Mouse (Mus musculus): ENCODE measurements around the gene Piezo1. TPM values are rescaled to one million over a fixed set of nuclear protein-coding genes. Genes with fewer than 3 reads are reported as not detected.

Gene Piezo1
- polyA plus RNA-seq, 1 experiment from 2014 or later = 17.4 TPM

DNA sequence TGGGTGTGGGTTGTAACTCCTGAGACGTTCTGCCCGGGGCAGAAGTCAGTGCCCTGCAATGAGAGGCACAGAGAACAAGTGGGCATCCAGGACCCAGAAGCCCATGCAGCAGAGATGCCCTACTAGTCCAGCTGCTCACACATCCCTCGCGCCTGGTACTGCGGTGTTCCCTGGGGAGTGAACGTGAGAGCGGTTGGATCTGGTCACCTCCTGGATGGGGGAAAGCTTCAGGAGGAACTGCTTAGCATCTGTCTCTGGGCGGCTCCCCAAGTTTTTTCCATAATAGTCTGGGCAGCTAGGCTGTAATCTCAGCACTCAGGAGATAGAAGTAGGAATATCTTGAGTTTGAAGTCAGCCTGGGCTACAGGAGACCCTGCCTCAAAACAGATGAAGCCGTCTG lies 33.9 kb upstream of the Piezo1 start:
- 67% methylated on average over 9 of the region's 9 CpGs for WGBS (ENCODE audit: insufficient replicate concordance)
- Histone ChIP-seq H3K9me3 (replicated peaks; ENCODE audit: control insufficient read depth, low read length) (no peaks in the 10 kb centered on the region), H3K4me1 (ENCODE audit: control insufficient read depth, insufficient read depth, low read length) (peaks cover 2% of the 10 kb centered on the region; the same call in 1 of the 2 replicates), H3K36me3 (ENCODE audit: control insufficient read depth, insufficient read depth, low read length) (no peaks in the 10 kb centered on the region), H3K4me2 (no peak overlapping the region), H3K9ac (ENCODE audit: low read depth, low read length) (no peak overlapping the region), H3K27ac (ENCODE audit: low read depth, low read length) (no peak overlapping the region), H3K27me3 (ENCODE audit: control insufficient read depth, insufficient read depth, low read length) (no peaks in the 10 kb centered on the region), H3K4me3 (ENCODE audit: low read depth, low read length) (no peak overlapping the region)
- no peak for ATAC-seq (replicated peaks; ENCODE audit: insufficient number of reproducible peaks, low FRiP score, low TSS enrichment)

DNA sequence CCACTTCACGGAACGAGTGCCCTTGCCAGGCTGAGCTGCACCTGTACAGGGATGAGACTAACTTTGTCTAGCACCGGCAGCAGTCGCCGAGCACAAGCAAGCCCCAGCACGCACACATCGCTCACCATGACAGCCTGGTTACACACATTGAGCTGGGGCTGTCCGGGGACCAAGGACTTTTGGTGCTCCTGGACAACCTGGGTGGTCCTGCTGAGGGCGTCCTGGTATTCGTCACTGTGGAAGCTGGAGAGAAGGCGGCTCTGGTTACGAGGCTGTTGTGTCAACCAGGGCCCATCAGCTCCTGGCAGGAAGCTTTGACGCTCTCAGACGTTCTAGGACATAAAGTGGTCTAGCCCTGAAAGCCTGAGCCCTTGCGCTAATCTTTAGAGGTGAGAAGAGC lies 29.8 kb upstream of the Piezo1 start:
- H3K4me1 ChIP-seq (ENCODE audit: control insufficient read depth, insufficient read depth, low read length) = peaks cover 15% of the 10 kb centered on the region
- 47% methylated on average over 15 of the region's 15 CpGs for WGBS (ENCODE audit: insufficient replicate concordance)
- no peak for ATAC-seq (replicated peaks; ENCODE audit: insufficient number of reproducible peaks, low FRiP score, low TSS enrichment)

DNA sequence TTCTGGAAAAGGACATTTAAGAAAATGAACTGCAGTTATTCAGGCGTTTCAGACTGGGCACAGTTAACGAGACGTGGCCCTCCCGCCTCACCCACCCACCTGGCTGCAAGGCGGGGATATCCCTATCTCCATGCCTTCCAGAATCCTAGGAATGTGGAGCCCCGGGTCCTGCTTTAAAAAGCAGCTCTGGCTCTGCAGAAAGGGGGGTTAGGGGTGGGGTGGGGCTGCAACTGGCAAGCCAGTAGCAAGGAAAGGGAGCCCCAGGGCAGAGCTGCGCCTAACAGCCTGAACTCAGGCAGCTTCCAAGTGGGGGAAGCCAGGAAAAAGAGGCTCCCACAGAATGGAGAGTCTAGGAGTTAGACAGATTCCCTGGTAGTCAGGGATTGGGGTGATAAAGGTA lies 28.1 kb upstream of the Piezo1 start:
- H3K27me3 ChIP-seq (ENCODE audit: control insufficient read depth, insufficient read depth, low read length) = no peaks in the 10 kb centered on the region
- H3K9ac ChIP-seq (ENCODE audit: low read depth, low read length) = no peak overlapping the region
- WGBS (ENCODE audit: insufficient replicate concordance) = 33% methylated on average over 7 of the region's 7 CpGs
- H3K4me3 ChIP-seq (ENCODE audit: low read depth, low read length) = no peak overlapping the region
- H3K9me3 ChIP-seq (replicated peaks; ENCODE audit: control insufficient read depth, low read length) = no peaks in the 10 kb centered on the region
- H3K4me2 ChIP-seq = no peak overlapping the region
- H3K4me1 ChIP-seq (ENCODE audit: control insufficient read depth, insufficient read depth, low read length) = peaks cover 32% of the 10 kb centered on the region
- no peak overlapping the region for H3K27ac ChIP-seq (ENCODE audit: low read depth, low read length)
- H3K36me3 ChIP-seq (ENCODE audit: control insufficient read depth, insufficient read depth, low read length) = no peaks in the 10 kb centered on the region; the same call in none of the 2 replicates
- ATAC-seq (replicated peaks; ENCODE audit: insufficient number of reproducible peaks, low FRiP score, low TSS enrichment) = no peak

More for the DNA sequence above, 29.8 kb upstream of the Piezo1 start:
- H3K27ac ChIP-seq (ENCODE audit: low read depth, low read length) = no peak overlapping the region
- no peaks in the 10 kb centered on the region for H3K36me3 ChIP-seq (ENCODE audit: control insufficient read depth, insufficient read depth, low read length)
- no peaks in the 10 kb centered on the region for H3K27me3 ChIP-seq (ENCODE audit: control insufficient read depth, insufficient read depth, low read length)
- no peak overlapping the region for H3K9ac ChIP-seq (ENCODE audit: low read depth, low read length)
- H3K9me3 ChIP-seq (replicated peaks; ENCODE audit: control insufficient read depth, low read length) = no peaks in the 10 kb centered on the region
- no peak overlapping the region for H3K4me3 ChIP-seq (ENCODE audit: low read depth, low read length)
- no peak overlapping the region for H3K4me2 ChIP-seq

DNA sequence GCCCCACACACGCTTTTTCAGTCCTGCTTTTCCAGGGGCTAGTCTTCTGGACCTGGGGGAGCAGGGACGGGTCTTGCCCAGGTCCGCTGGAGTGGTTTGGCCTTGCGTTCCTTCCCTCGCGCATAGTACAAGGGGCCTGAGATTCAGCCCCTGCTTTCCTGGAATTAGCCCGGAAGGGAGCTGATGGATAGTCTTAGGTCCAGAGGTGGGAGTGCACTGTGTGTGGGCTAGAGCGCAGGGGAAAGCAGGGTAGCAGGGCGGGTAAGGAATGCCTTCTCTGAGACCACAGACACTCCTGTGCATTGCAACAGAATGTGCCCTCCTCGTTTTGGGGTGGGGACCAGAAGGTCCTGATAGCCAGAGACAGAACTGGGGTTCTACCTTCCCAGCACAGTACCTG lies 26.0 kb upstream of the Piezo1 start:
- H3K4me2 ChIP-seq = peak overlapping the region; percentile 88
- H3K4me3 ChIP-seq (ENCODE audit: low read depth, low read length) = peak overlapping the region; percentile 67; the same call in 1 of the 2 replicates
- 0 out of 2 replicates have a peak overlapping the region, but pooled peaks have one; percentile 8 for H3K9ac ChIP-seq (ENCODE audit: low read depth, low read length)
- no peak for ATAC-seq (replicated peaks; ENCODE audit: insufficient number of reproducible peaks, low FRiP score, low TSS enrichment)
- H3K36me3 ChIP-seq (ENCODE audit: control insufficient read depth, insufficient read depth, low read length) = peaks cover 13% of the 10 kb centered on the region
- H3K27me3 ChIP-seq (ENCODE audit: control insufficient read depth, insufficient read depth, low read length) = no peaks in the 10 kb centered on the region
- WGBS (ENCODE audit: insufficient replicate concordance) = 53% methylated on average over 10 of the region's 10 CpGs
- H3K27ac ChIP-seq (ENCODE audit: low read depth, low read length) = no peak overlapping the region
- no peaks in the 10 kb centered on the region for H3K9me3 ChIP-seq (replicated peaks; ENCODE audit: control insufficient read depth, low read length)
- H3K4me1 ChIP-seq (ENCODE audit: control insufficient read depth, insufficient read depth, low read length) = peaks cover 35% of the 10 kb centered on the region

DNA sequence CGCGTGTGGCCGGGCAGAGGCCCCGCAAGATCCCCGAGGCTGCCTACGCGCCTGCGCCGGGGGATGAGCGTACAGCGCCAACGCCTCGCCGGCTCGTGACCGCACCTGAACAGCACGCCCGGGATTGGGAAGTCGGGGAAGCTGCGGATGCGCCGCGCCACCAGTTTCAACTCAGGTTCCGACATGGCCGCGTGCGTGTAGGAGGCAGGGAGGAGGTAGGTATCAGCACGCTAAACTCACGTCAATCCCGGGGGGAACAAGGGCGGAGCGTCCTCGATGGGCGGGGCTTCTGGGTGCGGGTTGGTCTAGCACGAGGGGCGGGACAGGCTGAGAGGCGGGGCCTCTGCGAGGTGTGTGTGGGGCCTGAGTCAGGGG lies 25.5 kb upstream of the Piezo1 start, which contains the start of gene Aprt:
Gene Aprt, minus strand, starts transcription at position 262 of the 375 bp plus-strand sequence.
- Histone ChIP-seq H3K27ac (ENCODE audit: low read depth, low read length) (peak within 1 kb of the TSS; percentile 59), H3K9me3 (replicated peaks; ENCODE audit: control insufficient read depth, low read length) (no peaks in the 10 kb centered on the region), H3K4me3 (ENCODE audit: low read depth, low read length) (peak within 1 kb of the TSS; percentile 67), H3K36me3 (ENCODE audit: control insufficient read depth, insufficient read depth, low read length) (peaks cover 16% of the 10 kb centered on the region), H3K27me3 (ENCODE audit: control insufficient read depth, insufficient read depth, low read length) (no peaks in the 10 kb centered on the region), H3K9ac (ENCODE audit: low read depth, low read length) (peak within 1 kb of the TSS; percentile 86), H3K4me2 (peak within 1 kb of the TSS; percentile 88), H3K4me1 (ENCODE audit: control insufficient read depth, insufficient read depth, low read length) (peaks cover 35% of the 10 kb centered on the region)
- ATAC-seq (replicated peaks; ENCODE audit: insufficient number of reproducible peaks, low FRiP score, low TSS enrichment) = peak; percentile 86
- WGBS (ENCODE audit: insufficient replicate concordance) = 1% methylated on average over 39 of the region's 39 CpGs

DNA sequence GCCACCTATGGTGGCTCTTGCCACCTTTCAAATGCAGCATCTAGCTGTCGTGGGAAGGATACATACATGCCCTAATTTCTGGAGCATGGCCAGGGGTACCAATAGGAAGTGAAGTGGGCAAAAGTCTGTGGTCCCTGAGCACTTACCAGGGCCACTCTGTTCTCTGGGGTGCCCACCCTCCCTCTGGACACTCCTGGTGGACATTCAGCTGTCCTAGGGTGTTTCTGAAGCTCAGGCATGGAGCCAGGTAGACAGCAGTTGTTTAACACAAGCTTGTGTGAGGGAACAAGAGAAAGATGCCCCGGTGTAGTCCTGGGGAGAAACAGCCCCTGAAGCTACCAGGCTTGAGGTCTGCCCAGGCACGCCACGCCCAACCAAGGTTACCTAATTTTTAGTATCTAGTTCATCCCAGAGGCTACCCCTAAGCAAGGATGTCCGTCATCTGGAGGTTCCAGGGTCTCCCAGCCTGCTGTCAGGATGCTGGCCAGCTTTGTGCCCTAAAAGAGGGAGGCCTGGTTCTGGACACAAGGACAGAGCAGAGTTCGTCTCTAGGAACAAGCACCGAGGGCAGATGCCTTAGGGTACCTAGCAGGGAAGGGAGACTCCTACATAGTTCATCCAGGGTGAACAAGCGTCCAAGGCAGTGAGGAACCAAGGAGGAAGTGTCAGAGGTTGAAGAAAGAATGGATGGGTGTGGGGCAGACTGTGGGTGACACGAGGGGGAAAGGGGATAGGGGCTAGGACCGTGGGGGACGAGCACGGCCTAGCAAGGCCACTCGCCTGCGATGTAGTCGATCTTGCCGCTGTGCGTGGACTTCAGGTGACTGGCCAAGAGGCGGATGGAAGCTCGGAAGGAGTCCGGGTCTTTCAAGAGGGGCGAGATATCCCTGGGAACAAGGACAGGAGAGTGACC lies 24.9 kb upstream of the Piezo1 start:
- Histone ChIP-seq H3K9me3 (replicated peaks; ENCODE audit: control insufficient read depth, low read length) (no peaks in the 10 kb centered on the region), H3K27ac (ENCODE audit: low read depth, low read length) (peak overlapping the region; percentile 59), H3K4me1 (ENCODE audit: control insufficient read depth, insufficient read depth, low read length) (peaks cover 35% of the 10 kb centered on the region), H3K27me3 (ENCODE audit: control insufficient read depth, insufficient read depth, low read length) (no peaks in the 10 kb centered on the region), H3K4me3 (ENCODE audit: low read depth, low read length) (peak overlapping the region; percentile 67), H3K9ac (ENCODE audit: low read depth, low read length) (peak overlapping the region; percentile 86), H3K36me3 (ENCODE audit: control insufficient read depth, insufficient read depth, low read length) (peaks cover 23% of the 10 kb centered on the region), H3K4me2 (peak overlapping the region; percentile 88)
- WGBS (ENCODE audit: insufficient replicate concordance) = 17% methylated on average over 21 of the region's 21 CpGs
- ATAC-seq (replicated peaks; ENCODE audit: insufficient number of reproducible peaks, low FRiP score, low TSS enrichment) = no peak

DNA sequence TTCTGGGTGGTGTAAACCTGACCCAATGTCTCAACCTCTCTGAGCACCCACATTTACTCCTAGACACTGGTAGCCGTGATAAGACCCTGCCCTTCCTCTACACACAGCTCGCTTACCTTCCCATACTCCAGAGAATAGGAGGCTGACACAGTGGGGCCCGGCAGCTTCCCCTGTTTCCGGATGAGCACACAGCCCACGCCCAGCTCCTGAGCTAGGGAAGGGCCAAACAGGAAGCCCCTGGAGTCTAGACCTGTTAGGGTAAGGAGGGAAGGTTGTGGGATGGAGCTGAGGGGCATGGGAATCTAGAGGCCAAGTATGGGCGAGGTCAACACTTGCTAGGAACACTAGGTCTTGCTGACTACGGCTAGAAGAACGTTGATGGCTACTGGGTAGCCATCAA lies 24.2 kb upstream of the Piezo1 start:
- H3K4me1 ChIP-seq (ENCODE audit: control insufficient read depth, insufficient read depth, low read length) = peaks cover 35% of the 10 kb centered on the region
- ATAC-seq (replicated peaks; ENCODE audit: insufficient number of reproducible peaks, low FRiP score, low TSS enrichment) = no peak
- H3K9ac ChIP-seq (ENCODE audit: low read depth, low read length) = no peak overlapping the region; the same call in 1 of the 2 replicates
- H3K9me3 ChIP-seq (replicated peaks; ENCODE audit: control insufficient read depth, low read length) = no peaks in the 10 kb centered on the region
- H3K4me3 ChIP-seq (ENCODE audit: low read depth, low read length) = 0 out of 2 replicates have a peak overlapping the region, but pooled peaks have one; percentile 8
- H3K36me3 ChIP-seq (ENCODE audit: control insufficient read depth, insufficient read depth, low read length) = peaks cover 29% of the 10 kb centered on the region
- peak overlapping the region; percentile 59 for H3K27ac ChIP-seq (ENCODE audit: low read depth, low read length)
- H3K4me2 ChIP-seq = peak overlapping the region; percentile 88
- WGBS (ENCODE audit: insufficient replicate concordance) = 55% methylated on average over 8 of the region's 8 CpGs
- no peaks in the 10 kb centered on the region for H3K27me3 ChIP-seq (ENCODE audit: control insufficient read depth, insufficient read depth, low read length)

DNA sequence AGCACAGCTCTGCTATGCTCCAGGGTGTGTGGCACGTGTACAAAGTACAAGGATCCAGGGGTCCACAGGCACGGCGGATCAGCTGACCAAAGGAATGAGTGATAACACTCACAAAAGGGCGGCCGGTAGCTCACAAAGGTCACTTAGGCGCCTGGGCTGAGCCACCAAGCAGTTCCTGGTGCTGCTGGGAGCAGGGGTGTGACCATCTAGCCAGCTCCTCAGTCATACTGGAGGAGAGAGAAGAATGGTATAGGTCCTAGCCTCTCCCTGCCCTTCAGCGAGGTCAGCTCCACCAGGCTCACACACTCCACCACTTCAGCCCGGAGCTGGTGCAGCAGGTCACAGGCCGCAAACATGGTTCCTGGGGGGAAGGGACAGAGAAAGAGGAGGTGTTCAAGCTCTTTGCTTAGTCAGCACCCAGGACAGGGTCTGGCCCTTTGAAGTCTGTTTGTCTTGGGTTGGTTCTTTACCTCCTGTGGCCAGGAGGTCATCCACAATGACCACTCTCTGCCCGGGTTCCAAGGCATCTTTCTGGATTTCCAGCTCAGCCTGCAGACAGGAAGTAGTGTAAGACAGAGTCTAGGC lies 23.6 kb upstream of the Piezo1 start:
- H3K4me3 ChIP-seq (ENCODE audit: low read depth, low read length) = 0 out of 2 replicates have a peak overlapping the region, but pooled peaks have one; percentile 8
- 0 out of 2 replicates have a peak overlapping the region, but pooled peaks have one; percentile 34 for H3K9ac ChIP-seq (ENCODE audit: low read depth, low read length)
- peak overlapping the region; percentile 88 for H3K4me2 ChIP-seq
- peak overlapping the region; percentile 59 for H3K27ac ChIP-seq (ENCODE audit: low read depth, low read length)
- no peak for ATAC-seq (replicated peaks; ENCODE audit: insufficient number of reproducible peaks, low FRiP score, low TSS enrichment)
- peaks cover 34% of the 10 kb centered on the region for H3K36me3 ChIP-seq (ENCODE audit: control insufficient read depth, insufficient read depth, low read length)
- 15% methylated on average over 10 of the region's 10 CpGs for WGBS (ENCODE audit: insufficient replicate concordance)
- H3K27me3 ChIP-seq (ENCODE audit: control insufficient read depth, insufficient read depth, low read length) = no peaks in the 10 kb centered on the region
- H3K9me3 ChIP-seq (replicated peaks; ENCODE audit: control insufficient read depth, low read length) = no peaks in the 10 kb centered on the region
- H3K4me1 ChIP-seq (ENCODE audit: control insufficient read depth, insufficient read depth, low read length) = peaks cover 35% of the 10 kb centered on the region

Data from heart, embryonic 11.5 days (tissue).